Mouse (Mus musculus) gastrocnemius, postnatal 25 days (tissue): ENCODE results near the gene Dyrk1a. TPM values are rescaled to one million over a fixed set of nuclear protein-coding genes. Genes with fewer than 3 reads are reported as not detected.
A peak's percentile ranks its signal among the peaks of the same experiment; 100 is the strongest.
"Not testable (repeated sequence)": the region's sequence is repeated elsewhere in the genome, so short reads cannot be mapped to it uniquely, and the experiment has no call there.

ENCODE experiments used
- DNase-seq: peaks from one replicate; pipeline ENCODE4 v3.0.0; 2022
- total RNA-seq, 2 experiments: library from RNA; stranded (reverse); gene quantifications; 1 replicate in 1 of 2; 2 replicates in 1 of 2; pipeline ENCODE4 v1.2.3; 2021

Dyrk1a gene
- total RNA-seq, 2 experiments from 2014 or later: 71.9 to 72.3 TPM

DNA sequence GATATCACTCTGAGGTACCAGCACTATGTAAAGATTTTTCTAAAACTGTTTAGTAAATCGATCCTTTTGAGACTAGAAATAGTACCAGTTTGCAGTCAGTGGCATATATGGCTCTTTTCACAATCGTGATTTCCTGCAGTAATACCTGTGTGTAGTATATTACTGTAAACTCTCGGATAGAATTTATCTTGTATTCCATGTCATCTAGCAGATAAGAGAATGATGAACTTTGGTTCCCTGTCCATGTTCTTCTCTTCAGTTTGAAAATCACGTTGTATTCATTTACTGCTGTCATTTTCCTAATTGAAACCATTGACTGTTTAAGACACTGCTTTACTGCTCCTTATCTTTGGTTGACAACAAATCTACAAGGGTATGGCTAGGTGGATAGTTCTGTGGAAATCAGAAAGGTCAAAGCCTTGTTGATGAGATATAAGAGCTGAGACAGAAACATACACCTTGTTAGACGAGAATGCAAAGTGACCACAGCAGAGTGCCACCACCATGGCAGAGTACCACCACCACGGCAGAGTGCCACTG, 62.7 kb downstream of the Dyrk1a start:
- DNase-seq: no peak

DNA sequence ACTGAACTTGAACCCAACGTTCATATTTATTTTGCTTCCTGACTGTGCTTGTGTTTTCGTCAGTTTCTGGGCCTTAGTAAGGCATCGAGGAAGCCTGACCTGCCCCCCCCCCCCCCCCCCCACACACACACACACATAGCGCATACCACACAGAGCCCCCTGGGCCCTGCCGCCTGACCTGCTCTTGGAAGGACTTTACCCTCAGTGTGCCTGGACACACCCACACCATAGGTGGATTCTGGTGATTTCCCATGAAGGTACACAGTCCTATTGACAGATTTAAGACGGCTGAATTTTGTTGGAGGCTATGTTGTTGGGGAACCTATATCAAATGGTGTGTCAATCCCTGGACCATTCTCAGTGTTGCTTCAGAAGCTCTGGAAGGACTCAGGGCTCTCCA, 63.2 kb downstream of the Dyrk1a start:
- DNase-seq: no peak

DNA sequence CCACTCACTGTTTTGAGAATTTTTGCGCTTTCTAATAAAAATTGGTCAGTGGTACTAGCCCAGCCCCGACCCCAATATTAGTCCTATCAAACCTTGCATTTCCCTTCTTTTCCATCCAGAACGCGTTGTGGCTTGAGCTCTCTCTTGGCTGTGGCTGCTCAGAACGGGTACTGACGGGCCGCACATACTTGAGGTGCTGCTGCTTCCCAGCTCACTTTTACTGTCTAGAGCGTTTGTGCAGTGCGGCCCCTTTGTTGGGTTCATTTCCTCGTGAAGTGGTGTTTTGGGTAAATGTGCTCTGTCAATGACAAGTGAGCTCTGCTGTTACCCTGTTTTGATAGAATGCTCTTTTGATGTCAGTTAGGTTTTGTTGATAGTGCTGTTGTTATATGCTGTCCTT, 67.6 kb downstream of the Dyrk1a start:
- no peak for DNase-seq

DNA sequence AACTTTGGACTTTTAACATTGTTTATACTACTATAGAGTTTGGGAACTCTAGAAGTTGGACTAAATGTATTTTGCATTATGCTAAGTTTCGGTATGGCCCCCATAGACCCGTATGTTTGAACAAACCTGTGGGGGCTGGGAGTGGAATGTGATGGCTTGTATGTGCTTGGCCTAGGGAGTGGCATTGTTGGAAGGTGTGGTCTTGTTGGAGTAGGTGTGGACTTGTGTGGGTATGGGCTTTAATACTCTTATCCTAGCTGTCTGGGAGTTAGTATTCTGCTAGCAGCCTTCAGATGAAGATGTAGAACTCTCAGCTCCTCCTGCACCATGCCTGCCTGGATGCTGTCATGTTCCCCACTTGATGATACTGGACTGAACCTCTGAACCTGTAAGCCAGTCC, 72.0 kb downstream of the Dyrk1a start:
- no peak for DNase-seq

DNA sequence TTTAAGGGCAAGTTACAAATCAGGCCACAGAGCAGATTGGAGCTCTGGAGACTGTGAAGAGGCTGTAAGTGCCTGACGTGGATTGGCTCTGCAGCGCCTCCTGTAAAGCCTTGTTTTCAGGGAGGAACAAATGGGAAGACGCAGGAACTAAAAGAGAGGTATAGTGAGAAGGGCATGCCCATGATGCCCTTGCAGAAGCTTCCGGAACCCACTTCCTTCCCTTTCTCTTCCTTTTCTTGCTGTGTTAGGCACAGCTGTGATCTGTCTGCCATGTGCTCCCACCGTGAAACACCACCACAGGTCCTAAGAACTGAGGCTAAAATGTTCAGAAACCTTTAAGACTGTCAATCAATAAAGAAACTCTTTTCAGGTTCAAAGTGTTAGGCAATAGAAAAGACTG, 77.3 kb downstream of the Dyrk1a start:
- DNase-seq: no peak

DNA sequence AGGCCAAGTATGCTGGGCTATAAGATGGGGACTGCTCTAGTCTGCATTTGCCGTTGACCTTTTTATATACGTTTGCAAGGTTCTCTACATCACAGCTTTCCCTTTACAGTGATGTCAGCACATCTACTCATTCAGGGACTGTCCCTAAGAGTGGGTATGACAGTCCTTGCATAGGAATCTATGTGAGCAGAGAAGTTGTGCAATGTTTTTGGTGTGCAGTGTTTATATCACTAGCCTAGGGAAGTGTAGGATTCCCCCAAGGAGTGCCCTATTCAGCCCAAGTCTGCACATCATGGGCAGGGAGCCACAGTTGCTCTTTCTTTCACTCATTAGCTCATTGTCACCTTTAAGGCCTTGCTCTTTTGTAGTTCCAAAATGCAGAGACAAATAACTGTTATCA, 78.1 kb downstream of the Dyrk1a start:
- DNase-seq: no peak

DNA sequence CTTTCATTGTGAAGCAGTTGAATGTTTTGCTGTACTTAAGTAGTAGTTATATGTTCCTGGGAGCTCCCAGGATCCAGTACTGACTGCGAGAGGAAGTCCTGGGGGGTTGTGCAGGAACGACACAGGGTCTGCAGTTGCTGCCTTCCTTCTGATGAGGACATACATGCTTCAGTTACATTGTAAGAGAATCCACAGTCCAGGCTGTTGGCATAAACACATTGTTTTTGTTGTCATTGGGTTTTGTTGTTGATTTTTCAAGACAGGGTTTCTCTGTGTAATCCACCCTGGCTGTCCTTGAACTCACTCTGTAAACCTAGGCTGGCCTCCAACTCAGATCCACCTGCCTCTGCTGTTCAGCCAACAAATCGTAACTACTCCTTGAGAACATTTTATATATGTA, 80.1 kb downstream of the Dyrk1a start:
- no peak for DNase-seq

DNA sequence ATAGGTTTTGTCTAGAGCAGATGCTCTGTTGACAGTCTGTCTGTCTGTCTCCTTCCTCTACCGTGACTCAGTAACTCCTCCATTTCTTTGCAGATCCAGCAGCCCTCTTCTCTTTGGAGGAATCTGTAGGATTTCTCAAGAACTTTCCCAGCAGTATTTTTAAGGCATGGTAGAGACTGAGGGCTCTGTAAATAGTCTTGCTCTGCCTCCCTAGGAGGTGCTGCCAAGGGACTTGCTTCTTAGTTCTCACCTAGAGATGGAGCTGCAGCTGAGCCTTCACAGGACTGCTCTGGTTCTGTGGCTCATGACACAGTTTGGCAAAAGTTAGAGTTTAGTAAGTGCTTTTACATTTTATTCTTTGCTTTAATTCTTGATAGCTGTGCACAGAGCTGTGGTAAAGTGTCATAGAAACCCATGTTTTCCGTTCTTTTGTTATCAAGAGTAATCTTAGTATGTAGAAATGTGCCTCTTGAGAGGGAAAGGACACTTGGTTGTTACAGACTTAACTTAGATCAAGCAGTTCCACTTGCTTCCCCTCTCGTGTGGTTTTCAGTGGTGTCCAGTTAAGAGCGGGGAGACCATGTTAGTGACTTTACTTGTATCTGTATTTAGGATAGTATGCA, 82.4 kb downstream of the Dyrk1a start:
- DNase-seq: no peak

DNA sequence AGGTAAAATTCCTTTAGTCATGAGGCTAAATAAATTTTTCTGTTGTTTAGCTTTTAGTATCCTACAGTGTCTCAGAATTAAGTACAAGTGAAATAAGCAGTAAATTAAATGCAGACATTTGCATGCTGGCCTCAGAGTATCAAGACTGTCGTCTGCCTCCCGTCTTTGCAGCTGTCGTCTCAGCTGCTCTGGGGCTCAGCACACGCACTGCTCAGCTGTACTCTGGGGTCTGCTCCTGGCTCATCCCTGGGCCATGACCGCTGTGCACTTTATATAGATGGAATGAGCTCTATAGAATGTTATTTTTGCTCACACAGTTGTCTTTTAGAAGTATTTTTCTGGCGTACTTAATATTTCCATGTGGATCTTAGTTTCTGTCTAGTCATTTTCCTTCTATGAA, 85.3 kb downstream of the Dyrk1a start:
- no peak for DNase-seq

DNA sequence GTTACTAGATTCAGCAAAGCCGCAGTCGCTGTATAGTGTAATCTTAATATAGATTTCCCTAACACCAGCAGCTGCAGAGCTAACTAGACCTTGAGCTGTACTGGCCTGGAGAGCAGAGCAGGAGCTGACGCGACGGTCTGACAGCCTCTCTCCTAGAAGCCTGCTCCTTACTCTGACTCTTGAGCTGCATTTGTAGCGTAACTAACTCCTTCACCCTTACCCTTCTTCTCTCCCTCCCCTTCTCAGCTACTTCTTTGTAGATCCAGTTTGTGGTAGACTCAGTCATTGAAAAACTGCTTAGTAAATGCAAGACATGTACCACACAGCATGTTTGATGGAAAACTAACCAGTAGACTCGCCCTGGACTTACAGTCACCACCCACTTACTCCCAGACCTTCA, 87.1 kb downstream of the Dyrk1a start:
- no peak for DNase-seq

DNA sequence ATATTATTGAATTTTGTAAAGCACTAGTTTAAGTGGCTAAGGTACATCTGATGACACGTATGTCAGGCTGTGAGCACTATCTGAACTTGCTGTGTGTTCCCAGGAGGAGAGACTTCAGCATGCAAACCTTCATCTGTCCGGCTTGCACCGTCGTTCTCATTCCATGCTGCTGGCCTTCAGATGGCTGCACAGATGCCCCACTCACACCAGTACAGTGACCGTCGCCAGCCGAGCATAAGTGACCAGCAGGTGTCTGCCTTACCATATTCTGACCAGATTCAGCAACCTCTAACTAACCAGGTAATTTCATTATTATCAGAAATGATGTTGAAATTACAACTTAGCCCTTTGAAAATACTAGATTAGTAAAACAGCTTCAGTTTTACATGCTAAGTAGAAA, 89.6 kb downstream of the Dyrk1a start:
- DNase-seq: no peak

DNA sequence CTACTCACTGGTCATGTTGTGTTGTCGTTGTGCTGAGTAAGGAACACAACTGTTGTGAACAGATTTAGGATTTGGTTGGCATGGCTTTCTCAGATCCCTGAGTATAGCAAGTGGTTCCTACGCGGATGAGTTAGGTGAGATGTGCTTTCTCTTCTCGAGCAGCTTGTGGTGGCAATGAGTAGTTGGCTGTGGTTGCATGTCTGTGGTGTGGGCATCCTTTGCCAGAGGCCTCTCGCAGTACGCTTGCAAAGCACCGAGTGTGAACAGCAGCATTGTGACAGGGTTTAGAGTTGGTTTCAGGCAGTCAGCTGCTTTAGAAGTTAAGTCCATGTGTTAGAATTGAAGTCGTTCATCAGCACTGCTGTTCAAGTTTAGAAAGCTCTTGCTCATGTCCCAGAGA, 90.4 kb downstream of the Dyrk1a start:
- no peak for DNase-seq

DNA sequence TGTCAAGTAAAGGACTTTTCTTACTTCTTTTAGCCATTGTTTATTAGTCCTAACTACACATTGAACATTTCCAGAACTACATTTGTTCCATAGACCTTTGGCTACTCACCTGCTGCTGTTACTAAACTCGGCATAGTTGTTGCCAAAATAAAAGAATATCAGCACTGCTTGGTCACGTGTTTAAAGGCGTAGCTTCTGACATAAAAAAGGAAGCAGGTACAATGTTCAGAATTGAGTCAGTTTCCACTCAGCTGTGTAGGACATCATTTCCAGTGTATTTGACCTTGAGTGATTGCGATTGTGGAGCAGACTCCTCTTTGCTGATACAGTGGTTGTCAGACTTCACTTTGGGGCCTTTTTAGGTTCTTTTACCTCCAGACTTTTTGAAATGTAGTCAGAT, 97.7 kb downstream of the Dyrk1a start:
- no peak for DNase-seq

DNA sequence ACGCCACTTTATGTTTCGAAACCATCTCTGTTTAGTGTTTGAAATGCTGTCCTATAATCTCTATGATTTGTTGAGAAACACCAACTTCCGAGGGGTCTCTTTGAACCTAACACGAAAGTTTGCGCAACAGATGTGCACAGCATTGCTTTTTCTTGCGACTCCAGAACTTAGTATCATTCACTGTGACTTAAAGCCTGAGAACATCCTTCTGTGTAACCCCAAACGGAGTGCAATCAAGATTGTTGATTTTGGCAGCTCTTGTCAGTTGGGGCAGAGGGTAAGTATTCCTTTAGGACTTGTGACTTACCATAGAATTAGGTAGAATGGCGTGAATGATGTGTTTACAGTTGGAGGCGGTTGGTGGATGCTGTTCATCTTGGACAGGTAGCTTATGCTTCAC, 101.5 kb downstream of the Dyrk1a start:
- DNase-seq: no peak

DNA sequence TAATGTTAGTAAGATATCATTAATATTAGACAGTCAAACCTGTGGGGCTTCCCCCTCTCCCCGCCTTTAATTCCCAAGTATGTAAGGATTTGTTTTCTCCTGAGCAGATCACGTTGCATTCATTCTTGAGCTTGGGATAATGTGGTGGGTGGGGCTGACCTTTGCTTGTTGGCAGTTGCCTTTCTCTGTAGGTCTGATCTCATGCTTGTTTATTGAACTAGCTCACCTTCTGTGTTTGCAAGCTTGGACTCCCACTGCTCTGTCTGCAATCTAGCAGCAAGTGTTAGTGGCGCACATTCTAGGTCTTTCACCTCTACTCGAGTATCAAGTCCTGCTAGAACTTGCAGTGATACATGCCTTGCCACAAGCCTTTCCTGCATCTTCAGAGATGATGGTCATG, 111.1 kb downstream of the Dyrk1a start:
- no peak for DNase-seq

DNA sequence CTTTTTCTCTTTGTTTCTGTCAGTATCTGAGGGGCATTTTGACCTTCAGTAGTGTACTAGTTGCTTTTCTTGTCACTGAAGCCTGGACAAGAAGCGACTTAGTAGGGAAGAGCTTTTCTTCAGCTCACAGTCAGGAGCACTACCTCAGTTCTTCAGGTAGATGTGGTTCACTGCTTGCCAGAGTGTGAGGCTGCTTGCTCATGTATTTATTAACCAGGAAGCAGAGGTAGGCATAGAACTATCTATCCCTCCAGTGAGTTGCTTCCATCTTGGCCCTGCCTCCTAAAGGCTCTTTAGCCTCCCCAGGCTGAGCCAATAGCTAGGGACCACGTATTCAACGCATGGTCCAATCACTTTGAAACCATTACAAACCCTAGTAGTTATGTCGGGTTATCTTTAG, 112.0 kb downstream of the Dyrk1a start:
- no peak for DNase-seq

DNA sequence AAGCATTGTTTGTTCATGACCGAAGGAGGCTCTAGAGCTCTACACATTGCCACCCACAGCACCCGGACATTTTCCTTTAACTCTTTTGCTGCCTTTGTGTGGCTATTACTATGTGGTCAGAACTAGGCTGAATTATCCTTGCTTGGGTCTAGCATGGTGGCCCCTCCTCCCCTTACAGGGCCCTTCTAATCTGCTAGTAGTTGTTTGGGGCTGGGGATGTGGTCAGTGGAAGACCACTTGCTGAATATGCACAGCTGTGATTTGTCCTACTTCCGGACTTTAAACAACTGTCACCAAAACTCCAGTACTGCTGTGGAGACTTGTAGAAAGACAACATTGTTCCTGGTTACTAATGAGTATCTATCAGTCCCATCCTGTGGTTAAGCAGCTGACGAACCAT, 114.2 kb downstream of the Dyrk1a start:
- no peak for DNase-seq

DNA sequence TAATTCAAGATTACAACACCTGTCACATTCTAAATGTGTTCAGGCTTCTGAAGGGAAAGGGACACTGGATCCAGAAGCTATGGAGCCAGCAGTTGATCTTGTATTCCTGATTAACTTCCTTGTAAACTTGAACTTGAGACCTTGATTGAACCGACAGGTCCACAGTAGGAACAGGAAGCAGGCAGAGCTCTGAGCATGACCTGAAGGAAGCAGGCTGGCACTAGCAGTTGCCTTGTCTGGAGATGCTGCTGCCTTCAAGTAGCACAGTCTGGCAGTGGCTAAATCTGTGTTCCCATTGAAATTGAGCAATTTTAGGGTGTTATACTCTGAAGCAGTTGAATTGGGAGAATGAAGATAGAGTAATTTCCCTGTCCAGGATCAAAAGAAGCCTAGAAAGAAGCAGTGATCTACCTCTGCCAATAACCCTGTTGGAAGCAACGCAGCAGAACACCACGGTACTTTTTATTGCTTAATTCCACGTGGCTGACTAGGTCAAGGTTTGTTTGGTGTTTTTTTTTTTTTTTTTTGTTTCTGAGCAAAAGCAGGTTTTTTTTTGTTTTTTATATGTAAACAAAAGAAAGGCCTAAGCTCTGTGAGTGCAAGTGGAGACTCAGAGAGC, 124.0 kb downstream of the Dyrk1a start:
- DNase-seq: no peak

DNA sequence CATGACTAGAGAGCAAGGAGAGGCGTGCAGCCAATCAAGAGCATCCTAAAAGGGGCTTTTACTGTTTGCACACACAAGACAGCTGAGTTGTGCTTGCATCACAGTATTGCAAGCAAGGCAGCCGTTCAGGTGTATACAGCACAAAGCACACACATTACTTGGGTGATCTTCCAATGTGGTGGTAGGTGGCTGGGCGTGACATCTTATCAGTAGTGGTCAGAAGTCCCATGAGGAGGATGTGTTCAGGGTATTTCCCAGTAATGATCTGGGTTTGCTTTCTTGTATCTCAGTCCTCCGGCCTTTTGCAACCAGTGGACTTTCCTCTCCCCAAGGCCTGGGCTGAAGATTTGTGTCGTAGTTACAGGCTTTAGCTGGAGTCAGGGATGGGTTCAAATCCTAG, 127.7 kb downstream of the Dyrk1a start:
- DNase-seq: no peak

DNA sequence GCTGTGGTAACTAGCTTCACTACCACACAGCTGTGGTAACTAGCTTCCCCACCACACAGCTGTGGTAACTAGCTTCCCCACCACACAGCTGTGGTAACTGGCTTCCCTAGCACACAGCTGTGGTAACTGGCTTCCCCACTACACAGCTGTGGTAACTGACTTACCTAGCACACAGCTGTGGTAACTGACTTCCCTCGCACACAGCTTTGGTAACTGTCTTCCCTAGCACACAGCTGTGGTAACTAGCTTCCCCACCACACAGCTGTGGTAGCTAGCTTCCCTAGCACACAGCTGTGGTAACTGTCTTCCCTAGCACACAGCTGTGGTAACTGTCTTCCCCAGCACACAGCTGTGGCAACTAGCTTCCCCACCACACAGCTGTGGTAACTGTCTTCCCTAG, 128.4 kb downstream of the Dyrk1a start:
- not testable (repeated sequence) for DNase-seq

DNA sequence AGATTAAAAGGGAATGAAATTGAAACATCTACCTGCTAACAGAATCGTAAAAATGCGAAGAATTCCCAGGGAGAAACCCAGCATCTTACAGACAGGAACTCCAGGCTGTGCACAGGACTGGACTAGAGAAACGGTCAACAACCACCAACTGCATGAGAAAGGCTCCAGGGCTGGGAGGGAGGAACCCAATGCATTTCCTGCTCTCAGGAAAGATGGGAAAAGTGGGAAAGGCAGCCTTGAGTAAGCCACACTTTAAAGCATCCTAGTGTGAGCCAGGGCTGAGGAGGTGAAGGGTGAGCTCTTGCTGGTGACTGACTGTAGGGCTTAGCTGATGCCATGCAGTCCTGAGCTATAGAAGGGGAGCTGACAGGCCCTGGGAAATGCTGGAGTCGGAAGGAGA, 131.3 kb downstream of the Dyrk1a start:
- DNase-seq: no peak

DNA sequence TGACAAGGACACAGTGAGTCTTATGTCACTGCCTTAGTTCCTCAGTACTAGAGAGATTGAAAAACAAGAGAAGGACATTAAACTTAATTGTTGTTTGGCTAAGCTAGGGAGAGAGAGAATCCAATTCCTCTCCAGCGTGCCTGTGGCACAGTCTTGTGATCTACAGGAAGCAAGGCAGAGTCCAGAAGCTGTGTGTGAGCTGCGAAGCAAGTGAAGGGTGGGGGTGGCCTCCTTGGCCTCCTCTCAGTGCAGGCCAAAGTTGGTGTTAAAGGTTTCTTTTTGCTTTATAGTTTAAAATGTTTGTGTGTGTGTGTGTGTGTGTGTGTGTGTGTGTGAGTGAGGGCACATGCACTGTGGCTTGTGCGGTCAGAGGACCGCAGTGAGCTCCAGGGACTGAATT, 132.2 kb downstream of the Dyrk1a start:
- no peak for DNase-seq

DNA sequence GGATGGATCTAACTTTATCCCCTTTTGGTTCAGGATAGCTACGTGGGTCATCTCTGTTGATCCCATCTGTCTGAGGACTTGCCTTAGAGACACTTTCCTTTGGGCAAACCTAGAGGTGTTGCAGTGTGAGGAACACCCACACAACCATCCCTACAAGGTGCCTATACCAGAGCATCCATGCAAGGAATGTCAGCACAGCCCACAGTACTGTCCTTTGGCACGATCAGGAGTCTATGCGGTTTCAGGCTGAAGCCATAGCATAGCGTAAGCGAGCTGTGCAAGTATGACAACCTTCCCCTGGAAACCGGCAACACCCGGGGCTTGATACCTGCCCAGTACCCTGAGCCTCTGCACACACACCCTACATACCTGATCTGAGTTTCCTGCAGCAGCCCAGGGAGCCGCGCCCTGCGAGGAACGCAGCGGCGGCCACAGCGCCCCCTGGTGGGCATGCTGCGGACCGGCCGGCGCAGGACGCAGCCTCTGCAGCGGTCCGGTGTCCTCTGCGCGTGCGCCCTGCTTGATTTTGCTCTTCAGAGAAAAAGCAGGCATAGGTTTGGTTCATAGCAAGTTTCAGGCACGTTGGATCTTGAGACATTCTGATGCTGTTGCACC, 143.8 kb downstream of the Dyrk1a start:
- peak; percentile 72 for DNase-seq

DNA sequence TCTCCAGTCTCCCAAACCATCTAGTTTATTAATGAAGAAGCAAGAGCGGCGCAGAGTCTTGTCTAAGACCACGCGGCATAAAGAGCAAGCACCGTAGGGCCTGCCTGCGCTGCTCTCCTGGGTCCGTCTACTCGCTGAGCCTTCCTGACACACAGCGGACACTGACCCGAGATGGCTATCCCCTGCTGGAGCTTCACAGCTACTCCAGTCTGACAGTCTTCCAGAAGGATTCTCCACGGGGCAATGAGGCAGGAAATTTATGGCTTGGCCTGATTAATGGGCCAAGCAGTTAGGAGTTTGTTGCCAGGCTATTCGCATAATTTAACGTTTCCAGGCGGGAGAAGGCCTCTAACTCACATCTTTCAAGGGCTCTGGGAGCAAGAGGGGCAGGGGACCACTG, 144.7 kb downstream of the Dyrk1a start:
- no peak for DNase-seq
